Mouse (Mus musculus): ENCODE measurements around the gene Gbx1. TPM values are rescaled to one million over a fixed set of nuclear protein-coding genes. Genes with fewer than 3 reads are reported as not detected.

Gene Gbx1
- polyA plus RNA-seq, 1 experiment from 2014 or later: 1.3 TPM

- ATAC-seq: no peak
- H3K4me2 ChIP-seq (ENCODE audit: low read length): no peak overlapping the region
- 14% methylated on average over 6 of the region's 6 CpGs for WGBS
- H3K27ac ChIP-seq (ENCODE audit: low read length): no peak overlapping the region
- H3K4me1 ChIP-seq (replicated peaks; ENCODE audit: control insufficient read depth, insufficient read depth, low read length): peaks cover 15% of the 10 kb centered on the region
- no peak overlapping the region for H3K4me3 ChIP-seq (replicated peaks; ENCODE audit: low read length)
- peaks cover 49% of the 10 kb centered on the region for H3K27me3 ChIP-seq (replicated peaks; ENCODE audit: control insufficient read depth, insufficient read depth, low read length)
- H3K9me3 ChIP-seq (ENCODE audit: control insufficient read depth, low read length): no peaks in the 10 kb centered on the region
- H3K36me3 ChIP-seq (ENCODE audit: control insufficient read depth, insufficient read depth): no peaks in the 10 kb centered on the region
- no peak overlapping the region for H3K9ac ChIP-seq (replicated peaks; ENCODE audit: low read depth, low read length)
Observed at GRCm38 (mm10) chr5:24527780-24528179, 778 bp upstream of the Gbx1 start.

GRCm38 (mm10) chr5:24526190-24526888 is 663 bp downstream of the Gbx1 start:
- H3K36me3 ChIP-seq (ENCODE audit: control insufficient read depth, insufficient read depth): no peaks in the 10 kb centered on the region
- H3K27me3 ChIP-seq (replicated peaks; ENCODE audit: control insufficient read depth, insufficient read depth, low read length): peaks cover 58% of the 10 kb centered on the region
- H3K4me3 ChIP-seq (replicated peaks; ENCODE audit: low read length): peak overlapping the region; percentile 47
- WGBS: under 1% methylated on average over 88 of the region's 109 CpGs
- no peak overlapping the region for H3K27ac ChIP-seq (ENCODE audit: low read length)
- no peaks in the 10 kb centered on the region for H3K9me3 ChIP-seq (ENCODE audit: control insufficient read depth, low read length)
- H3K9ac ChIP-seq (replicated peaks; ENCODE audit: low read depth, low read length): peak overlapping the region; percentile 43
- ATAC-seq: no peak; the same call in 1 of the 2 replicates
- peak overlapping the region; percentile 82 for H3K4me2 ChIP-seq (ENCODE audit: low read length)
- peaks cover 15% of the 10 kb centered on the region for H3K4me1 ChIP-seq (replicated peaks; ENCODE audit: control insufficient read depth, insufficient read depth, low read length)

DNA sequence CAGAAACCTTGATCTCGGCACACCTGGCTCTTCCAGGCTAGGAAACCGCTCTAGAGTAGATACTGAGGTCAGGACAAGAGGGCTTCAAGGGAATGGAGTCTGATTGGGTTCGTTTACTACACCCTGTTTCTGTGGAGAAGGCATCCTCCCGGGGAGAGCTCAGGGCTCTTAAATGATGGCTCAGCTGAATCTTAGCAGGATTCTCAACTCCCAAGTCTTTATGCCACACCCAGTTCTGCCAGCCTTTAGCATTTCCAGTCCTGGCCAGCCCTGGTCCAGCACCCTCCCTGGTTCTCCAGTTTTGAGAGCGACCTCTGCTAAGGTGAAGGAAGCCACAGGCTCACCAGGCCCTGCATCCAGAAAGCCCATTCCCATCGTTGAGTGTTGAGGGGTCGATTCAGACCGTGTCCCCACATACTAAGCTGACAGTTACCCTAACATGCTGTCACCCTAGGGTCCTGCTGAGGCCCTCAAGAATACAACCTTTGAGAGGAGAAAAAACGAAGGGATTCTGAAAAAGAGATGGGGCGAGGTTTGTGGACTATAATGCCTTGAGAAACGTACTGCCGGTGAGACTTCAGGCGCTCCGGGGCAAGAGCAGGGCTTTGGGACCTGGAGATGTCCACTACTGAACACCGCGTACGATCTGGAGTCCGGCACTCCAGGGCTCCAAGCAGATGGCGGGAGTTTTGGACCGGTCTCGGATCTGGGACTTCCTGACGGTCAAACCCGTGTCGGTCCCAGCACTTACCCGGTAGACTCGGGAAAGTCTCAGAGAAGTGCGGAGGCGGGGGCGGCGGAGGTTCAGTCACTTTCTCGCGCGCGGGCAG is 1.4 kb downstream of the Gbx1 start:
- no peak overlapping the region for H3K27ac ChIP-seq (ENCODE audit: low read length)
- H3K36me3 ChIP-seq (ENCODE audit: control insufficient read depth, insufficient read depth): no peaks in the 10 kb centered on the region
- H3K9ac ChIP-seq (replicated peaks; ENCODE audit: low read depth, low read length): no peak overlapping the region
- peak overlapping the region; percentile 82 for H3K4me2 ChIP-seq (ENCODE audit: low read length)
- H3K9me3 ChIP-seq (ENCODE audit: control insufficient read depth, low read length): no peaks in the 10 kb centered on the region
- H3K4me1 ChIP-seq (replicated peaks; ENCODE audit: control insufficient read depth, insufficient read depth, low read length): peaks cover 15% of the 10 kb centered on the region
- 3% methylated on average over 34 of the region's 34 CpGs for WGBS
- peaks cover 60% of the 10 kb centered on the region for H3K27me3 ChIP-seq (replicated peaks; ENCODE audit: control insufficient read depth, insufficient read depth, low read length)
- peak overlapping the region; percentile 47 for H3K4me3 ChIP-seq (replicated peaks; ENCODE audit: low read length)
- no peak for ATAC-seq

- Histone ChIP-seq H3K4me1 (replicated peaks; ENCODE audit: control insufficient read depth, insufficient read depth, low read length) (peaks cover 15% of the 10 kb centered on the region), H3K4me3 (replicated peaks; ENCODE audit: low read length) (no peak overlapping the region), H3K36me3 (ENCODE audit: control insufficient read depth, insufficient read depth) (no peaks in the 10 kb centered on the region), H3K4me2 (ENCODE audit: low read length) (no peak overlapping the region), H3K9ac (replicated peaks; ENCODE audit: low read depth, low read length) (no peak overlapping the region), H3K27ac (ENCODE audit: low read length) (no peak overlapping the region), H3K27me3 (replicated peaks; ENCODE audit: control insufficient read depth, insufficient read depth, low read length) (peaks cover 56% of the 10 kb centered on the region), H3K9me3 (ENCODE audit: control insufficient read depth, low read length) (no peaks in the 10 kb centered on the region)
- ATAC-seq: no peak
- WGBS: 11% methylated on average over 4 of the region's 4 CpGs
Observed at GRCm38 (mm10) chr5:24524522-24524921, 2.5 kb downstream of the Gbx1 start.

DNA sequence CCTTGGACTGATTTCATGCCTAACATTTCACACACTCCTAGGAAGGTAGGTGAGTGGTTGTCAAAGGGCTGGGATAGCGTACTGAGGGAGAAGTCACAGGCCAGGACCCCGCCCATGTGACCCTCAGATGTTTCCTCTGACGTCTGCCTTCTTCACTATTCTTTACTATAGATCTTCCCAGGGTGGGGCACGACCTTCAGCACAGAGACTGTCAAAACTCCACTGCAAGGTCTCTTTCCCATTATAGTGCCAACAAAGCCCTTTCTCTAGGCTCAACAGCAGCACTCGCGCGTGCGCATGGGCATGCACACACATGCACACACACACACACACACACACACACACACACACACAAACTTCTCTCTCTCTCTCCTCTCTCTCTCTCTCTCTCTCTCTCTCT is 3.2 kb downstream of the Gbx1 start:
- Histone ChIP-seq H3K27me3 (replicated peaks; ENCODE audit: control insufficient read depth, insufficient read depth, low read length) (peaks cover 52% of the 10 kb centered on the region), H3K4me3 (replicated peaks; ENCODE audit: low read length) (no peak overlapping the region), H3K36me3 (ENCODE audit: control insufficient read depth, insufficient read depth) (no peaks in the 10 kb centered on the region), H3K4me2 (ENCODE audit: low read length) (no peak overlapping the region), H3K9ac (replicated peaks; ENCODE audit: low read depth, low read length) (no peak overlapping the region), H3K27ac (ENCODE audit: low read length) (no peak overlapping the region), H3K9me3 (ENCODE audit: control insufficient read depth, low read length) (no peaks in the 10 kb centered on the region), H3K4me1 (replicated peaks; ENCODE audit: control insufficient read depth, insufficient read depth, low read length) (peaks cover 15% of the 10 kb centered on the region)
- ATAC-seq: no peak
- WGBS: 40% methylated on average over 8 of the region's 8 CpGs

DNA sequence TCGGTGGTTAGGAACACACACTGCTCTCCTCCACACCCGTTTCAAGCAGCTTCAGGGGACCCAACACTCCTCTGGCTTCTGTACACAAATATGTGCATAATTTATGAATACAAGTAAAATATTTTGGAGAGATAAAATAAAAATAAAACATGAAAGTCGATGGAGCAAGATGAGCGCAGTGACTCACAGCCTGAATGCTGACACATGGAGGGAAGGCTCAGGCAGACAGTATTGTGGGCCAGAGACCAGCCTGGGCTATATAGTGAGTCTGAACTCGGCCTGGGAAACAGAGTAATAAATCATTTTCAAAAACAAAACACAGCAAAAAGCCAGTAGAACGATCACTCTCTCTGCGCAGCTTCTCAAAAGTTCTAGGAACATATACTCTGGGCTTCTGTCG is 5.6 kb downstream of the Gbx1 start:
- H3K9me3 ChIP-seq (ENCODE audit: control insufficient read depth, low read length): no peaks in the 10 kb centered on the region
- no peaks in the 10 kb centered on the region for H3K36me3 ChIP-seq (ENCODE audit: control insufficient read depth, insufficient read depth)
- H3K9ac ChIP-seq (replicated peaks; ENCODE audit: low read depth, low read length): no peak overlapping the region
- no peak for ATAC-seq
- WGBS: 65% methylated on average over 8 of the region's 8 CpGs
- peaks cover 6% of the 10 kb centered on the region for H3K4me1 ChIP-seq (replicated peaks; ENCODE audit: control insufficient read depth, insufficient read depth, low read length)
- H3K27me3 ChIP-seq (replicated peaks; ENCODE audit: control insufficient read depth, insufficient read depth, low read length): peaks cover 35% of the 10 kb centered on the region
- H3K4me2 ChIP-seq (ENCODE audit: low read length): no peak overlapping the region
- no peak overlapping the region for H3K4me3 ChIP-seq (replicated peaks; ENCODE audit: low read length)
- no peak overlapping the region for H3K27ac ChIP-seq (ENCODE audit: low read length)

DNA sequence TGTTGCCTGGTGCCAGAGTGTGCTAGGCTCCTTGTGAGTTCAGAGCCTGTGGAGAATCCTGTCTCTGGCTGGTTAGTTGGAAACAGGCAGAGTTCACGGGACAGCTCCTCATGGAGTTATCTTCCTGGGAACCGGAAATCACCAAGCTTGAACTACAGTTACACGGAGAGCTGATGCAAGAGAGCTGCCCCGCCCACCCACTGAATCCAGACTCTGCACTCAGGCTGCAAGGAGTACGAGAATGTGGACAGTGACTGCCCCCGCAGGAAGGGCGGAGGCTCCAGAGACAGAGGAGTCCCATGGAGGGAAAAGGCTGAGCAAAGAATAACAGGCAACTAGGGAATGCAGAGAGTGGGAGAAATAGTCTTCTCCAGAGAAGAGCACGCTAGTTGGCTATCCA is 14.7 kb downstream of the Gbx1 start:
- Histone ChIP-seq H3K4me1 (replicated peaks; ENCODE audit: control insufficient read depth, insufficient read depth, low read length) (no peaks in the 10 kb centered on the region), H3K9me3 (ENCODE audit: control insufficient read depth, low read length) (no peaks in the 10 kb centered on the region), H3K36me3 (ENCODE audit: control insufficient read depth, insufficient read depth) (no peaks in the 10 kb centered on the region), H3K27me3 (replicated peaks; ENCODE audit: control insufficient read depth, insufficient read depth, low read length) (0 out of 2 replicates have a peak, but pooled peaks cover 2% of the 10 kb centered on the region), H3K4me3 (replicated peaks; ENCODE audit: low read length) (no peak overlapping the region), H3K9ac (replicated peaks; ENCODE audit: low read depth, low read length) (no peak overlapping the region), H3K27ac (ENCODE audit: low read length) (no peak overlapping the region), H3K4me2 (ENCODE audit: low read length) (no peak overlapping the region)
- no peak for ATAC-seq
- WGBS: 55% methylated on average over 8 of the region's 8 CpGs

DNA sequence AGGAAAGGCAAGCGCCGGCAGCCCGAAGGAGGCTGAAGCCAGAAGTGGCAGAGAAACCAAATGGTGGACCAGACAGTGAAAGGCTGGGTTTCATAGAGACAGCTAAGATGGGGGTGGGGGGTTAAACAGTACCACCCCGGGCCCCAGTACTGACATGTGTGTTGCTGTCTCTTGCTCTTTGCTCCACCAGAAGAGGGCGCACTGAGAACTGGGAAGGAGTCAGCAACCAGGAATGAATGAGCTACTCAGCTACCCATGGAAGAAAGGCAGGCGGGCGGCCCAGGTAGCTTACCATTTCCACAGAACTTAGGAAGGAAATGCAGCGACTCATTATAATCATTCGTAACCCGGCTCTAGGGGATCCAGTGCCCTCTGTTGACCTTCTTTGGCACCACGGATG is 16.4 kb downstream of the Gbx1 start:
- Histone ChIP-seq H3K4me3 (replicated peaks; ENCODE audit: low read length) (no peak overlapping the region), H3K4me2 (ENCODE audit: low read length) (no peak overlapping the region), H3K9me3 (ENCODE audit: control insufficient read depth, low read length) (no peaks in the 10 kb centered on the region), H3K9ac (replicated peaks; ENCODE audit: low read depth, low read length) (no peak overlapping the region), H3K27ac (ENCODE audit: low read length) (no peak overlapping the region), H3K36me3 (ENCODE audit: control insufficient read depth, insufficient read depth) (no peaks in the 10 kb centered on the region), H3K27me3 (replicated peaks; ENCODE audit: control insufficient read depth, insufficient read depth, low read length) (0 out of 2 replicates have a peak, but pooled peaks cover 2% of the 10 kb centered on the region), H3K4me1 (replicated peaks; ENCODE audit: control insufficient read depth, insufficient read depth, low read length) (no peaks in the 10 kb centered on the region)
- WGBS: 54% methylated on average over 11 of the region's 11 CpGs
- ATAC-seq: no peak

DNA sequence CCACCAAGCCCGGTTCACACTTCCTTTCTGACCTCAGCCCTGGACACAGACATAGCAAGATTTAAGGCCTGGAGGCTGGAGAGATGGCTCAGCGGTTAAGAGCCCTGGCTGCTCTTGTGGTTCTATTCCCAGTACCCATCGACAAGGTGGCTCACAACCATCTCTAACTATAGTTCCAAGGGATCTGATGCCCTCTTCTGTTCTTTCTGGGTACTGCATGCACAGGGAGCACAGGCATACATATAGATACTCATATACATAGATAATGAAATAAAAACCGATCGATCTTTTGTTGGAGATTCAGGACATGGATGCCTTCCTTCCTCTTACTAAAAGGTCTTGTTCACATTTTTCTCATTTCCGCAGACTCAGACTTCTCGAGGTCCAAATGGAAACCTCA is 18.6 kb downstream of the Gbx1 start:
- Histone ChIP-seq H3K4me2 (ENCODE audit: low read length) (no peak overlapping the region), H3K36me3 (ENCODE audit: control insufficient read depth, insufficient read depth) (no peaks in the 10 kb centered on the region), H3K9ac (replicated peaks; ENCODE audit: low read depth, low read length) (no peak overlapping the region), H3K4me1 (replicated peaks; ENCODE audit: control insufficient read depth, insufficient read depth, low read length) (no peaks in the 10 kb centered on the region), H3K27me3 (replicated peaks; ENCODE audit: control insufficient read depth, insufficient read depth, low read length) (peaks cover 8% of the 10 kb centered on the region), H3K9me3 (ENCODE audit: control insufficient read depth, low read length) (no peaks in the 10 kb centered on the region), H3K27ac (ENCODE audit: low read length) (no peak overlapping the region), H3K4me3 (replicated peaks; ENCODE audit: low read length) (no peak overlapping the region)
- ATAC-seq: no peak
- WGBS: 97% methylated on average over 7 of the region's 7 CpGs

Measured in forebrain, embryonic 16.5 days (tissue).